ENCODE assay signal across 8 mouse cellular contexts in genomic region chr3:108185460-108186097, GRCm38 (mm10). TPM values are rescaled to one million over a fixed set of nuclear protein-coding genes. Genes with fewer than 3 reads are reported as not detected.
DNase-seq lines count a peak whose midpoint lies in the region; ATAC-seq lines count a peak whose summit lies in the region.

No protein-coding gene starts in this region.

- no peaks in the 10 kb centered on the region for H3K36me3 ChIP-seq in kidney, embryonic 15.5 days
- H3K36me3 ChIP-seq in hindbrain, embryonic 11.5 days (ENCODE audit: control insufficient read depth, insufficient read depth, low read length): no peaks in the 10 kb centered on the region
- H3K36me3 ChIP-seq in midbrain, embryonic 13.5 days: peaks cover 13% of the 10 kb centered on the region

- DNase-seq in kidney, adult 9 months: no peak
- DNase-seq in ZHBTc4 (ENCODE audit: low read depth, low spot score): peak; percentile 50
- DNase-seq in hindbrain, embryonic 11.5 days (ENCODE audit: low spot score): peak; percentile 19
- DNase-seq in frontal cortex, postnatal 14 days (ENCODE audit: low spot score in 2 of 2): no peak
- no peak for DNase-seq in urinary bladder, adult 2 months (ENCODE audit: low spot score)
- no peak for DNase-seq in retina, postnatal 1 day

- no peaks in the 10 kb centered on the region for H3K9me3 ChIP-seq in kidney, embryonic 15.5 days (replicated peaks)
- no peaks in the 10 kb centered on the region for H3K9me3 ChIP-seq in hindbrain, embryonic 11.5 days (ENCODE audit: control insufficient read depth, low read length)
- H3K9me3 ChIP-seq in midbrain, embryonic 13.5 days: no peaks in the 10 kb centered on the region

- H3K27me3 ChIP-seq in kidney, embryonic 15.5 days: peaks cover 25% of the 10 kb centered on the region
- H3K27me3 ChIP-seq in hindbrain, embryonic 11.5 days (ENCODE audit: control insufficient read depth, insufficient read depth, low read length): no peaks in the 10 kb centered on the region
- peaks cover 11% of the 10 kb centered on the region for H3K27me3 ChIP-seq in midbrain, embryonic 13.5 days

- H3K4me1 ChIP-seq in kidney, embryonic 15.5 days: peaks cover 33% of the 10 kb centered on the region
- H3K4me1 ChIP-seq in hindbrain, embryonic 11.5 days (replicated peaks; ENCODE audit: control insufficient read depth, insufficient read depth, low read length): no peaks in the 10 kb centered on the region; the same call in 1 of the 2 replicates
- peaks cover 40% of the 10 kb centered on the region for H3K4me1 ChIP-seq in midbrain, embryonic 13.5 days (replicated peaks)

- H3K27ac ChIP-seq in kidney, embryonic 15.5 days: no peak overlapping the region
- H3K27ac ChIP-seq in hindbrain, embryonic 11.5 days (ENCODE audit: low read depth, low read length): no peak overlapping the region; the same call in 1 of the 2 replicates
- H3K27ac ChIP-seq in midbrain, embryonic 13.5 days: no peak overlapping the region; the same call in 1 of the 2 replicates

- H3K4me3 ChIP-seq in kidney, embryonic 15.5 days (replicated peaks): peak overlapping the region; percentile 75
- H3K4me3 ChIP-seq in hindbrain, embryonic 11.5 days (ENCODE audit: low read depth, low read length): peak overlapping the region; percentile 72
- H3K4me3 ChIP-seq in midbrain, embryonic 13.5 days (replicated peaks): peak overlapping the region; percentile 78

- H3K4me2 ChIP-seq in kidney, embryonic 15.5 days: peak overlapping the region; percentile 97
- H3K4me2 ChIP-seq in hindbrain, embryonic 11.5 days (replicated peaks; ENCODE audit: low read depth, low read length): peak overlapping the region; percentile 97
- H3K4me2 ChIP-seq in midbrain, embryonic 13.5 days (replicated peaks): peak overlapping the region; percentile 92

- ATAC-seq in kidney, embryonic 15.5 days (replicated peaks; ENCODE audit: low FRiP score): 0 out of 2 replicates have a peak, but pooled peaks have one; percentile 37
- no peak for ATAC-seq in hindbrain, embryonic 11.5 days (ENCODE audit: low FRiP score)
- ATAC-seq in midbrain, embryonic 13.5 days: 0 out of 2 replicates have a peak, but pooled peaks have one; percentile 34

- peak overlapping the region; percentile 73 for H3K9ac ChIP-seq in kidney, embryonic 15.5 days
- H3K9ac ChIP-seq in hindbrain, embryonic 11.5 days (ENCODE audit: low read depth, low read length): peak overlapping the region; percentile 71; the same call in 1 of the 2 replicates
- H3K9ac ChIP-seq in midbrain, embryonic 13.5 days (replicated peaks): peak overlapping the region; percentile 86

- WGBS in kidney, embryonic 15.5 days: 5% methylated on average over 16 of the region's 16 CpGs
- 2% methylated on average over 16 of the region's 16 CpGs for WGBS in hindbrain, embryonic 11.5 days
- 3% methylated on average over 16 of the region's 16 CpGs for WGBS in midbrain, embryonic 13.5 days

RNA-seq across cellular contexts. Expression of gene Amigo1, which starts 0.6 kb away (rescaled TPM):
- polyA plus RNA-seq in kidney, embryonic 15.5 days (2015; fragmentation: Nextera tagmentation; extraction: Ambion mirVana): 4.6 and 6.3 TPM in 2 replicates
- 4.2 and 6.0 TPM in 2 replicates for polyA plus RNA-seq in hindbrain, embryonic 11.5 days (2014; fragmentation: Nextera tagmentation; extraction: Ambion mirVana)
- 9.9 and 11.0 TPM in 2 replicates for polyA plus RNA-seq in midbrain, embryonic 13.5 days (2015; fragmentation: Nextera tagmentation; extraction: Ambion mirVana)
- polyA plus RNA-seq in urinary bladder, adult 2 months (2012; rRNA removed): 9.4 and 13.1 TPM in 2 replicates

RNA-seq across cellular contexts. Expression of gene Cyb561d1, which starts 15.4 kb away (rescaled TPM):
- 3.8 TPM in 2 replicates for polyA plus RNA-seq in kidney, embryonic 15.5 days (2015; fragmentation: Nextera tagmentation; extraction: Ambion mirVana)
- 2.4 and 2.6 TPM in 2 replicates for polyA plus RNA-seq in hindbrain, embryonic 11.5 days (2014; fragmentation: Nextera tagmentation; extraction: Ambion mirVana)
- 4.3 and 5.6 TPM in 2 replicates for polyA plus RNA-seq in midbrain, embryonic 13.5 days (2015; fragmentation: Nextera tagmentation; extraction: Ambion mirVana)
- 8.3 and 8.6 TPM in 2 replicates for polyA plus RNA-seq in urinary bladder, adult 2 months (2012; rRNA removed)

RNA-seq across cellular contexts. Expression of gene Atxn7l2, which starts 25.2 kb away (rescaled TPM):
- 18.1 and 20.3 TPM in 2 replicates for polyA plus RNA-seq in kidney, embryonic 15.5 days (2015; fragmentation: Nextera tagmentation; extraction: Ambion mirVana)
- 16.6 and 19.9 TPM in 2 replicates for polyA plus RNA-seq in hindbrain, embryonic 11.5 days (2014; fragmentation: Nextera tagmentation; extraction: Ambion mirVana)
- 27.8 and 28.8 TPM in 2 replicates for polyA plus RNA-seq in midbrain, embryonic 13.5 days (2015; fragmentation: Nextera tagmentation; extraction: Ambion mirVana)
- 7.1 and 8.5 TPM in 2 replicates for polyA plus RNA-seq in urinary bladder, adult 2 months (2012; rRNA removed)

RNA-seq across cellular contexts. Expression of gene Gpr61, which starts 30.9 kb away (rescaled TPM):
- 0.05 and 0.08 TPM in 2 replicates for polyA plus RNA-seq in kidney, embryonic 15.5 days (2015; fragmentation: Nextera tagmentation; extraction: Ambion mirVana)
- 0.34 and 0.57 TPM in 2 replicates for polyA plus RNA-seq in hindbrain, embryonic 11.5 days (2014; fragmentation: Nextera tagmentation; extraction: Ambion mirVana)
- polyA plus RNA-seq in midbrain, embryonic 13.5 days (2015; fragmentation: Nextera tagmentation; extraction: Ambion mirVana): 2.0 and 2.1 TPM in 2 replicates
- 0.01 TPM in 1 of 2 replicates, not detected in the other for polyA plus RNA-seq in urinary bladder, adult 2 months (2012; rRNA removed)

RNA-seq across cellular contexts. Expression of gene Gnai3, which starts 39.6 kb away (rescaled TPM):
- 176 TPM in 2 replicates for polyA plus RNA-seq in kidney, embryonic 15.5 days (2015; fragmentation: Nextera tagmentation; extraction: Ambion mirVana)
- polyA plus RNA-seq in hindbrain, embryonic 11.5 days (2014; fragmentation: Nextera tagmentation; extraction: Ambion mirVana): 199 and 224 TPM in 2 replicates
- 148 and 152 TPM in 2 replicates for polyA plus RNA-seq in midbrain, embryonic 13.5 days (2015; fragmentation: Nextera tagmentation; extraction: Ambion mirVana)
- polyA plus RNA-seq in urinary bladder, adult 2 months (2012; rRNA removed): 70.4 and 75.8 TPM in 2 replicates

Comparison
In these comparisons a context has a peak if more than half of its experiments do, and no peak if none do; other contexts are left out.
1. DNase-seq: peak in ZHBTc4 (single experiment) and hindbrain, embryonic 11.5 days (single experiment); none in kidney, adult 9 months (single experiment), frontal cortex, postnatal 14 days (0 of 2), urinary bladder, adult 2 months (single experiment) and retina, postnatal 1 day (single experiment).
2. Peak in every context shown above with its lines, with median percentiles within 50 percentile points of each other: H3K4me2 ChIP-seq, H3K4me3 ChIP-seq and H3K9ac ChIP-seq.